Mouse (Mus musculus): Measurements from ENCODE around the gene Olfr1270. TPM values are rescaled to one million over a fixed set of nuclear protein-coding genes. Genes with fewer than 3 reads are reported as not detected.
"Not testable (repeated sequence)": the region's sequence is repeated elsewhere in the genome, so short reads cannot be mapped to it uniquely, and the experiment has no call there.

The Olfr1270 gene
- polyA plus RNA-seq (2014; fragmentation: Nextera tagmentation; extraction: Ambion mirVana), result not detected in 2 replicates

DNA sequence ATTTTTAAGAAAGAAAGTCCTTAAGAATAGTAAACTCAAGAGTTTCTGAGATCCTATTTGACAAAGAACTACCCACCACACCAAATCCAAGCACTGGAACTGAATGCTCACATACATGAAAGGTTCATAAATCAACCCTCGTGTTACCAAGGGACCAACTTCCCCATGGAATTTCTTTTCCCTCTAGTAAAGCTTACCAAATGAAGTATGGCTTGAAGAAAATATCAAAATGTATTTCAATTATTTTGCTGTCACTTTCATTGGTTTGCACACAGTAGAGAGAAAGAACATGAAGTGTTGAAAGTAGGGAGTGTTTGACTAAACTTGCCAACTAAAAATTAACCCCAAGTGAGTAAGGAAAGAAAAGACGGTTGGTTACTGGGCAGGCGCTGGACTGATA lies at the start of gene Olfr1270:
Olfr1270 (minus strand) TSS at position 101 of the 400 bp plus-strand sequence.
- Histone ChIP-seq H3K4me2 (replicated peaks) (no peak within 1 kb of the TSS), H3K27me3 (ENCODE audit: control insufficient read depth, insufficient read depth, low read length) (no peaks in the 10 kb centered on the region), H3K9me3 (ENCODE audit: control insufficient read depth, low read length) (no peaks in the 10 kb centered on the region), H3K36me3 (replicated peaks; ENCODE audit: control insufficient read depth, insufficient read depth) (no peaks in the 10 kb centered on the region), H3K9ac (no peak within 1 kb of the TSS), H3K4me1 (replicated peaks; ENCODE audit: control insufficient read depth, insufficient read depth, low read length) (no peaks in the 10 kb centered on the region), H3K27ac (no peak within 1 kb of the TSS), H3K4me3 (replicated peaks; ENCODE audit: low read length) (no peak within 1 kb of the TSS)
- DNase-seq (ENCODE audit: low spot score) (no peak), ATAC-seq (ENCODE audit: low FRiP score) (no peak)
- WGBS, result 84% methylated on average over 3 of the region's 3 CpGs

DNA sequence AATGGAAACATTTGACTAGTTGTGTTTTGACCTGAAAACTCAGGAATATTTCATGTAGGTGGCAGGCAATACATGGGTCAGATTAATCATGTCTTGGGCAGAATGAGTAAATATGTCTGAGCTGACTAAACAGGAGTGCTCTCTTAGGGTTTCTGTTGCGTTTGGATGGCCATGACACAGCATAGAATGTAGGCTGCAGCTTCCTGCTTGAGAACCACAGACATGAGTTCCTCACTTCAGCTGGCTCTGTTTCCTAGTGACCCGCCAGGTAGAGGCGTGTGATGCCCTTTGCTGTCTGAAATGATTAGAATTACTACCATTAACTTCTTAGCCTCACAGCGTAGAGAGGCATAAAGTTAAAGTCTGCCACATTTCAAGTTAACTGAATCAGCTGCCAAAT lies 46.7 kb upstream of the Olfr1270 start:
- not testable (repeated sequence) for H3K36me3 ChIP-seq (replicated peaks; ENCODE audit: control insufficient read depth, insufficient read depth); DNase-seq (ENCODE audit: low spot score); H3K4me1 ChIP-seq (replicated peaks; ENCODE audit: control insufficient read depth, insufficient read depth, low read length); H3K9ac ChIP-seq; H3K9me3 ChIP-seq (ENCODE audit: control insufficient read depth, low read length); H3K27me3 ChIP-seq (ENCODE audit: control insufficient read depth, insufficient read depth, low read length); ATAC-seq (ENCODE audit: low FRiP score); H3K4me3 ChIP-seq (replicated peaks; ENCODE audit: low read length); H3K4me2 ChIP-seq (replicated peaks); H3K27ac ChIP-seq
- no CpG with 5 or more reads among the region's 4 CpGs for WGBS

DNA sequence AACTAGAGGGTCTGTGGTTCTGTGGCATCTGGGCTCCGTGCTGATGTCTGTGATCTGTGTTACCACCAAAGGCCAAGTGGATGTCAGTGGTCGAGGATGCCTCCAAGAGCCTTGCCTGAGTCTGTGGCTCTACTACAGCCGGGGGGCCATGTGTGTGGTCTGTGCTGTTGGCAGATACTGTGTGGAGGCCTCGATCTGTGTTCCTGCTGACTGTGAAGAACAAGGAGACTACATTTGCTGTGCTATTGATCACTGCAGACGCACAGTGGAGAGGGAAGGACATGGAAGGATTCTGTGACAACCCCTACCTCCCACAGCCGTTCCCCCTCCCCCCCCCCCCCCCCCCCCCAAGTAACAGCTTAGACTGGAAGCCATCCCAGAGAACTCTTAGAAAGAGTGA lies 42.4 kb upstream of the Olfr1270 start:
- H3K4me3 ChIP-seq (replicated peaks; ENCODE audit: low read length); ATAC-seq (ENCODE audit: low FRiP score); H3K9ac ChIP-seq; H3K4me2 ChIP-seq (replicated peaks); H3K36me3 ChIP-seq (replicated peaks; ENCODE audit: control insufficient read depth, insufficient read depth); H3K9me3 ChIP-seq (ENCODE audit: control insufficient read depth, low read length); DNase-seq (ENCODE audit: low spot score); H3K27ac ChIP-seq; H3K4me1 ChIP-seq (replicated peaks; ENCODE audit: control insufficient read depth, insufficient read depth, low read length); H3K27me3 ChIP-seq (ENCODE audit: control insufficient read depth, insufficient read depth, low read length): not testable (repeated sequence)
- WGBS, result no CpG with 5 or more reads among the region's 6 CpGs

DNA sequence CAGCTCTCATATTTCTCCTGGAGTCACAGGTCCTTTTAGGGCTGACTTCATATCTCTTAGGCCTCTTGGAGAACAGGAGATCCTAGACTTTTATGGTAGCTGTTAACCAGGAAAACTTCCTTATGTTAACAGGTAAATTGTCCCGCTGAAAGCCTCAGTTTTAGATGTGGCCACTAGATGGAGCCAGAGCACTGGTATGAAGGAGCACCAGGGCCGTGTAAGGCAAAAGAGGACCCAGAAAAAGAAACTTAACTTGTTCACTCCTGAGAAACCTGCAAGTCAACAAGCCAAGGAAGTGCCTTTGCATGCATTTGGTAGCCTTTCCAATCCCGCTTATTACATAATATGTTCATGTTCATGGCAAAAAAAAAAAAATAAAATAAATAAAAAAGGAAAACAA lies 41.9 kb upstream of the Olfr1270 start:
- WGBS, result no CpG with 5 or more reads among the region's 3 CpGs
- not testable (repeated sequence) for H3K4me3 ChIP-seq (replicated peaks; ENCODE audit: low read length); H3K9me3 ChIP-seq (ENCODE audit: control insufficient read depth, low read length); H3K9ac ChIP-seq; H3K4me2 ChIP-seq (replicated peaks); H3K27me3 ChIP-seq (ENCODE audit: control insufficient read depth, insufficient read depth, low read length); H3K36me3 ChIP-seq (replicated peaks; ENCODE audit: control insufficient read depth, insufficient read depth); DNase-seq (ENCODE audit: low spot score); H3K27ac ChIP-seq; H3K4me1 ChIP-seq (replicated peaks; ENCODE audit: control insufficient read depth, insufficient read depth, low read length)
- ATAC-seq (ENCODE audit: low FRiP score), result peak; percentile 53; the same call in 1 of the 2 replicates

DNA sequence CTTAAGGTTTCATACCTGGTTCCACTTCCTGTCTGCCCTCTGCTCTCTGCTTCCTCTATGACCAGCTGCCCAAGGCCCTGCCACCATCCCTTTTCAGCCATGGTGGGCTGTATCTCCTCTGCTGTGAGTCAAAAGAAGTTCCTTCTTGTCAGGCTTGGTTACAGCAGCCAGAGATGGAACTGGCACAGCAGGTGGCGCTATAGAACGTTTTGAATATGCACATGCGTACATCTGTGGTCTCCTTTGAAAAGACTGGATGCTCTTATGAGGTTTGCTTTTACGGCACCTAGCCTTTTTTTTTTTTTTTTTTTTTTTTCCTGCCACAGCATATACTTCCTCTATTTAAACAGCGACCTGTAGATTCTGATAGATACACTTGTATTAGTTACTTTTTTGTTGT lies 34.2 kb upstream of the Olfr1270 start:
- not testable (repeated sequence) for H3K9me3 ChIP-seq (ENCODE audit: control insufficient read depth, low read length); H3K4me1 ChIP-seq (replicated peaks; ENCODE audit: control insufficient read depth, insufficient read depth, low read length); H3K4me2 ChIP-seq (replicated peaks); H3K27me3 ChIP-seq (ENCODE audit: control insufficient read depth, insufficient read depth, low read length); H3K9ac ChIP-seq; H3K4me3 ChIP-seq (replicated peaks; ENCODE audit: low read length); DNase-seq (ENCODE audit: low spot score); H3K27ac ChIP-seq; ATAC-seq (ENCODE audit: low FRiP score); H3K36me3 ChIP-seq (replicated peaks; ENCODE audit: control insufficient read depth, insufficient read depth)
- WGBS, result no CpG with 5 or more reads among the region's 5 CpGs

DNA sequence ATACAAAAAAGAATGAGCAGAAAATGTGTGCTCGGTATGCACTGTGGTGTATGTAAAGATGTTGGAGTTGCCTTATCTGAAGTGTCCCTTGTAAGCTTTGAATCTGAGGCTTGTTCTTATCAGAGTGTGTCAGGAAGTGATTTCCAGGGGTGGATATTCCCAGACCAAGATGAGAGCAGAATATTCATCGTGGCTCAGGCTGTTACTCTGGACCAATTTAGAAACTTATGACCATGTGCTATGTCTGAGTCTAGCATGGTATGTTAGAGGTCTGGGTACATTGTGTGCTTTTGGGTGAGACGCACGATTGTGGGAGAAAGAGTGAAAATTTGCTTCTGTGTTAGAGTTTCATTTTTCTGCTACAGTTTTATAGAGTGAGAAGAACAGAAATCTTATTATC lies 33.2 kb upstream of the Olfr1270 start:
- H3K4me3 ChIP-seq (replicated peaks; ENCODE audit: low read length); H3K27me3 ChIP-seq (ENCODE audit: control insufficient read depth, insufficient read depth, low read length); H3K36me3 ChIP-seq (replicated peaks; ENCODE audit: control insufficient read depth, insufficient read depth); DNase-seq (ENCODE audit: low spot score); ATAC-seq (ENCODE audit: low FRiP score); H3K9me3 ChIP-seq (ENCODE audit: control insufficient read depth, low read length); H3K4me1 ChIP-seq (replicated peaks; ENCODE audit: control insufficient read depth, insufficient read depth, low read length); H3K9ac ChIP-seq; H3K27ac ChIP-seq; H3K4me2 ChIP-seq (replicated peaks): not testable (repeated sequence)
- no CpG with 5 or more reads among the region's 4 CpGs for WGBS

DNA sequence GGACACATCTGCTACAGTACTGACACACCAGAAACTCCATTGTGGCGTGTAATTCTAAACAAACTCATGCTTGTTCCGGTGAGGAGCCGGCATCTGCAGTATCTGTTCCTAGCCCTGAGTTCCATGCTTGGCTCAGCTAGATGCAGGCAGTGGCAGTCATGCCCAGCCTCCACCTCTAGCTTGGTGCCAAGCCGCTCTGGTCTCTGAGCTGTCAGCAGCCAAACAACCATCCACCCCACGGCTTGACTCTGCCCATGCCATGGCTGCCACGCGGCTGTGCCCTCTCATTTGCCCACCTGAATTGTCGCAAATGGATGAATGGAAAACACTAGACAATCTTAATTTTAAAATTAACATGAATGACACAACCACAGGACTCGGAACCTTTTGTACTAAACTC lies 1.0 kb upstream of the Olfr1270 start:
- no peak overlapping the region for H3K9ac ChIP-seq
- 94% methylated on average over 9 of the region's 9 CpGs for whole genome bisulfite sequencing
- no peak overlapping the region for H3K4me3 ChIP-seq (replicated peaks; ENCODE audit: low read length)
- H3K27ac ChIP-seq, result no peak overlapping the region
- ATAC-seq (ENCODE audit: low FRiP score) (no peak), DNase-seq (ENCODE audit: low spot score) (no peak)
- H3K4me2 ChIP-seq (replicated peaks), result no peak overlapping the region
- no peaks in the 10 kb centered on the region for H3K4me1 ChIP-seq (replicated peaks; ENCODE audit: control insufficient read depth, insufficient read depth, low read length)
- H3K36me3 ChIP-seq (replicated peaks; ENCODE audit: control insufficient read depth, insufficient read depth), result no peaks in the 10 kb centered on the region
- H3K27me3 ChIP-seq (ENCODE audit: control insufficient read depth, insufficient read depth, low read length), result no peaks in the 10 kb centered on the region
- no peaks in the 10 kb centered on the region for H3K9me3 ChIP-seq (ENCODE audit: control insufficient read depth, low read length)

DNA sequence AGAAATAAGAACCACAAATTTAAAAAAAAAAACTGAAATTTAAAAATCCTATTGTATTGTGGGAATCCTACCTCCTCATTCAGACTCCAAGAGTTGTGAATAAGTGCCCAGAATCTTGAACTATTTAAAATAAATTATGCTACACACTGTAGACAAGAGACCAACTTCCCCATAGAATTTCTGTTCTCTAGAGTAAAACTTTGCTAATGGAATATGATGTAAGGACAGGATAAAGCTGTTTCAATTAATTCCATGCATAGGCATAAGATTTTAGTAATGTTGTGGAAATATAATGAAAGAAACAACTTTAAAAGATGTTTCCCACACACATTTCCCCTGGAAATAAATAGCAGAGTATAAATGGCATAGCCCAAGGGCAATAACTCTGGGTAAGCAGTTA lies 10.7 kb downstream of the Olfr1270 start, which contains the start of gene Olfr32:
Olfr32 (minus strand) TSS at position 101 of the 400 bp plus-strand sequence.
- no peak within 1 kb of the TSS for H3K4me3 ChIP-seq (replicated peaks; ENCODE audit: low read length)
- H3K4me2 ChIP-seq (replicated peaks), result no peak within 1 kb of the TSS
- no peaks in the 10 kb centered on the region for H3K9me3 ChIP-seq (ENCODE audit: control insufficient read depth, low read length)
- H3K27me3 ChIP-seq (ENCODE audit: control insufficient read depth, insufficient read depth, low read length), result no peaks in the 10 kb centered on the region
- no peak within 1 kb of the TSS for H3K9ac ChIP-seq
- DNase-seq (ENCODE audit: low spot score) (no peak), ATAC-seq (ENCODE audit: low FRiP score) (no peak)
- no peak within 1 kb of the TSS for H3K27ac ChIP-seq
- H3K4me1 ChIP-seq (replicated peaks; ENCODE audit: control insufficient read depth, insufficient read depth, low read length), result no peaks in the 10 kb centered on the region
- H3K36me3 ChIP-seq (replicated peaks; ENCODE audit: control insufficient read depth, insufficient read depth), result no peaks in the 10 kb centered on the region

DNA sequence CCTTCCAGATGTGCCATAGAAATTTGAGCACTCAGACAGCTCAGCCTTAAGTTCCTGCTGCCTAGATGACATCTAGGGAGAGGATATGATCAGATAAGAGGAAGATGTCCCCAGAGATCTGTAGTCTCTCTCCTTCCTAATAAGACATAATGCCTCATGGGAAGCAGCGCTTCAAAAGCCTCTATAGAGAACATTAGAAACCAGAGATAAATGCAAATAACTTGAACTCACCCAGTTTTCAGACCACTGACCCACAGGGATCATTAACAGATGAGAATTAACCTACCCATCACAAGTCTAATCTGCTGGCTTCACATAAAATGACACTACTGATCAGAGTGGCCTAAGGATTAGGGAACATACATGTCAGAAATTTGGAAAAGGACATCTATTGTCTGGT lies 31.6 kb downstream of the Olfr1270 start, which contains the start of gene Olfr1269:
Olfr1269 (minus strand) TSS at position 101 of the 400 bp plus-strand sequence.
- no peak within 1 kb of the TSS for H3K9ac ChIP-seq
- DNase-seq (ENCODE audit: low spot score) (no peak), ATAC-seq (ENCODE audit: low FRiP score) (no peak)
- no peaks in the 10 kb centered on the region for H3K9me3 ChIP-seq (ENCODE audit: control insufficient read depth, low read length)
- H3K4me3 ChIP-seq (replicated peaks; ENCODE audit: low read length), result no peak within 1 kb of the TSS
- no peak within 1 kb of the TSS for H3K4me2 ChIP-seq (replicated peaks)
- H3K4me1 ChIP-seq (replicated peaks; ENCODE audit: control insufficient read depth, insufficient read depth, low read length), result no peaks in the 10 kb centered on the region
- H3K27me3 ChIP-seq (ENCODE audit: control insufficient read depth, insufficient read depth, low read length), result no peaks in the 10 kb centered on the region
- no peaks in the 10 kb centered on the region for H3K36me3 ChIP-seq (replicated peaks; ENCODE audit: control insufficient read depth, insufficient read depth)
- no peak within 1 kb of the TSS for H3K27ac ChIP-seq
- WGBS, result 93% methylated on average over 1 of the region's 1 CpGs
